Mouse (Mus musculus): Measurements from ENCODE around the gene Sat2.

Sat2 gene

GRCm38 (mm10) chr11:69633128-69633866 is 11.5 kb downstream of the Sat2 start:
- DNase-seq, result no peak

GRCm38 (mm10) chr11:69635471-69635870 is 13.6 kb downstream of the Sat2 start:
- no peak for DNase-seq

- no peak for DNase-seq
Observed at GRCm38 (mm10) chr11:69645860-69646259, 24.0 kb downstream of the Sat2 start.

GRCm38 (mm10) chr11:69653399-69653798 is 31.6 kb downstream of the Sat2 start:
- no peak for DNase-seq

GRCm38 (mm10) chr11:69654760-69655159 is 32.9 kb downstream of the Sat2 start:
- DNase-seq, result no peak

GRCm38 (mm10) chr11:69655264-69656064 is 33.6 kb downstream of the Sat2 start, which contains the start of gene Sox15:
Gene Sox15 (plus strand): TSS chr11:69655314.
- peak; percentile 69 for DNase-seq

- DNase-seq, result no peak
Observed at GRCm38 (mm10) chr11:69656065-69656455, 34.2 kb downstream of the Sat2 start.

- DNase-seq, result no peak
Observed at GRCm38 (mm10) chr11:69656617-69657461, 35.0 kb downstream of the Sat2 start.

GRCm38 (mm10) chr11:69657462-69657881 is 35.6 kb downstream of the Sat2 start:
- DNase-seq, result no peak

- DNase-seq, result no peak
Observed at GRCm38 (mm10) chr11:69661221-69661881, 39.5 kb downstream of the Sat2 start.

GRCm38 (mm10) chr11:69662213-69662966 is 40.6 kb downstream of the Sat2 start, which contains the start of gene Mpdu1:
Gene Mpdu1 (minus strand): TSS chr11:69662642.
- peak; percentile 97 for DNase-seq

GRCm38 (mm10) chr11:69662967-69663671 is 41.3 kb downstream of the Sat2 start:
- no peak for DNase-seq

GRCm38 (mm10) chr11:69663795-69664194 is 42.0 kb downstream of the Sat2 start:
- DNase-seq, result peak; percentile 55

GRCm38 (mm10) chr11:69664841-69665240 is 43.0 kb downstream of the Sat2 start:
- DNase-seq, result no peak

GRCm38 (mm10) chr11:69665457-69665960 is 43.7 kb downstream of the Sat2 start:
- no peak for DNase-seq

GRCm38 (mm10) chr11:69665961-69666664 is 44.3 kb downstream of the Sat2 start, which contains the start of gene Cd68:
Gene Cd68 (minus strand): TSS chr11:69666153.
- peak; percentile 93 for DNase-seq

GRCm38 (mm10) chr11:69666665-69667005 is 44.8 kb downstream of the Sat2 start:
- no peak for DNase-seq

- DNase-seq, result peak; percentile 97
Observed at GRCm38 (mm10) chr11:69670786-69671725, 49.2 kb downstream of the Sat2 start.

- DNase-seq, result no peak
Observed at GRCm38 (mm10) chr11:69671726-69672124, 49.9 kb downstream of the Sat2 start.
